ENCODE assay signal across 12 mouse cellular contexts in the genomic region with DNA sequence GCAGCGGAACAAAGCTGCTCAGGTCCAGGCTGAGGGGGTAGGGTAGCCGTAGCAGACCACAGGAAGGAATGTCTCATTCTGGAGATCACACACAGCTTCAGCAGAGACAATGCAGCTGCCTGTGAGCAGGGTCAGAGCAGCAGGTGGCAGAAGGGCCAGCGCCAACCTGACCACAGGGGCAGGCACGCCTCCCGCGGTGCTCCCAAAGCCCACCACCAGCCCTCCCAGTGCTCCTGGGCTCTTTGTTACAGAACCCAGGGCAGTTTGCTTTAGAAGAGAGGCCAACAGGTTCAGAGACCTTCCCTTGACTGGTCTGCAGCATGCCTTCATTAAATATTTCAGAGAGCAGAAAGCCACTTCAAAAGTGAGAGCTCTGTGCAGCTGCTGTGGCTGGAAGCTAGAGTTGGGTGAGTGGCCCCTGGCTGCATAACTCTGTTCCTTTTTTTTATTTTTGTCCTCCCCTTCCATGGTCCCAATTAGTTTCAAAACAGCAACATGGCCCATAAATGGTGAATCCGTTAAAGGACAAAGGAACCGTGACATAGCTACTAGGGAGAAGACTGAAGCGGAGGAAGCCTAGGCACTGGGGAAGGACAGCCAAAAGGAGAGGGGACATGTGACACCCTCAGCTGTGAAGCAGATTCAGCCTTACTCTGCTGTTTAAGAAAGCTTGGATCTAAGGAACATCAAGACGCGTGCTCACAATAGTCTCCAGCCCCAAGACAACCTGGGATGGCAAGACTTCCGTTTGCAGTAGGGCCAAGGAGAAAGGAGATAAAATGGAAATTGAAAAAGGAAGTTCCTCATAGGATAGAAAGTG.
DNase-seq lines count a peak whose midpoint lies in the region; ATAC-seq lines count a peak whose summit lies in the region.
"Had no signal": no experiment of that assay in that cellular context is flagged by ENCODE, and none has a peak within 500 bp of the region (broad histone marks: within the 10 kb centered on the region; RNA-seq: fewer than 3 reads in every experiment).

No protein-coding gene starts in this region.

- H3K4me2 ChIP-seq in hindbrain, embryonic 11.5 days (replicated peaks; ENCODE audit: low read depth, low read length): no peak overlapping the region
- H3K4me2 ChIP-seq in hindbrain, embryonic 13.5 days: no peak overlapping the region
- H3K4me2 ChIP-seq in neural tube, embryonic 15.5 days: no peak overlapping the region

- WGBS in hindbrain, embryonic 11.5 days: 39% methylated on average over 12 of the region's 12 CpGs
- WGBS in hindbrain, embryonic 13.5 days: 41% methylated on average over 12 of the region's 12 CpGs
- 42% methylated on average over 12 of the region's 12 CpGs for WGBS in neural tube, embryonic 15.5 days
- WGBS in limb, embryonic 10.5 days: 53% methylated on average over 12 of the region's 12 CpGs

- no peaks in the 10 kb centered on the region for H3K36me3 ChIP-seq in hindbrain, embryonic 11.5 days (ENCODE audit: control insufficient read depth, insufficient read depth, low read length)
- H3K36me3 ChIP-seq in hindbrain, embryonic 13.5 days: no peaks in the 10 kb centered on the region
- no peaks in the 10 kb centered on the region for H3K36me3 ChIP-seq in neural tube, embryonic 15.5 days
- H3K36me3 ChIP-seq in limb, embryonic 10.5 days: no peaks in the 10 kb centered on the region

- 0 out of 2 replicates have a peak, but pooled peaks have one; percentile 30 for ATAC-seq in hindbrain, embryonic 11.5 days (ENCODE audit: low FRiP score)
- no peak for ATAC-seq in hindbrain, embryonic 13.5 days (ENCODE audit: low FRiP score)
- no peak for ATAC-seq in neural tube, embryonic 15.5 days (ENCODE audit: low FRiP score)

- no peaks in the 10 kb centered on the region for H3K9me3 ChIP-seq in hindbrain, embryonic 11.5 days (ENCODE audit: control insufficient read depth, low read length)
- H3K9me3 ChIP-seq in hindbrain, embryonic 13.5 days: no peaks in the 10 kb centered on the region
- H3K9me3 ChIP-seq in neural tube, embryonic 15.5 days (replicated peaks): no peaks in the 10 kb centered on the region
- H3K9me3 ChIP-seq in limb, embryonic 10.5 days (replicated peaks): no peaks in the 10 kb centered on the region

- H3K4me1 ChIP-seq in hindbrain, embryonic 11.5 days (replicated peaks; ENCODE audit: control insufficient read depth, insufficient read depth, low read length): no peaks in the 10 kb centered on the region
- no peaks in the 10 kb centered on the region for H3K4me1 ChIP-seq in hindbrain, embryonic 13.5 days (replicated peaks)
- H3K4me1 ChIP-seq in neural tube, embryonic 15.5 days: peaks cover 3% of the 10 kb centered on the region; the same call in 1 of the 2 replicates
- H3K4me1 ChIP-seq in limb, embryonic 10.5 days: peaks cover 14% of the 10 kb centered on the region

- H3K9ac ChIP-seq in hindbrain, embryonic 11.5 days (ENCODE audit: low read depth, low read length): no peak overlapping the region
- no peak overlapping the region for H3K9ac ChIP-seq in hindbrain, embryonic 13.5 days
- no peak overlapping the region for H3K9ac ChIP-seq in neural tube, embryonic 15.5 days (replicated peaks)

- no peaks in the 10 kb centered on the region for H3K27me3 ChIP-seq in hindbrain, embryonic 11.5 days (ENCODE audit: control insufficient read depth, insufficient read depth, low read length)
- H3K27me3 ChIP-seq in hindbrain, embryonic 13.5 days: peaks cover 4% of the 10 kb centered on the region; the same call in 1 of the 2 replicates
- no peaks in the 10 kb centered on the region for H3K27me3 ChIP-seq in neural tube, embryonic 15.5 days (replicated peaks)
- H3K27me3 ChIP-seq in limb, embryonic 10.5 days (ENCODE audit: low read depth, poor library complexity, severe bottlenecking): 0 out of 2 replicates have a peak, but pooled peaks cover 5% of the 10 kb centered on the region

- H3K4me3 ChIP-seq in hindbrain, embryonic 11.5 days (ENCODE audit: low read depth, low read length): no peak overlapping the region
- H3K4me3 ChIP-seq in hindbrain, embryonic 13.5 days: no peak overlapping the region
- no peak overlapping the region for H3K4me3 ChIP-seq in neural tube, embryonic 15.5 days (replicated peaks)
- H3K4me3 ChIP-seq in limb, embryonic 10.5 days: no peak overlapping the region
- H3K4me3 ChIP-seq: left cerebral cortex, adult 2 months had no signal

- no peak overlapping the region for H3K27ac ChIP-seq in hindbrain, embryonic 11.5 days (ENCODE audit: low read depth, low read length)
- no peak overlapping the region for H3K27ac ChIP-seq in hindbrain, embryonic 13.5 days
- H3K27ac ChIP-seq in neural tube, embryonic 15.5 days (replicated peaks): no peak overlapping the region
- H3K27ac ChIP-seq in limb, embryonic 10.5 days: peak overlapping the region; percentile 66
- H3K27ac ChIP-seq: left cerebral cortex, adult 2 months had no signal

- peak; percentile 7 for DNase-seq in hindbrain, embryonic 11.5 days (ENCODE audit: low spot score)
- DNase-seq in neural tube, embryonic 10.5 days (ENCODE audit: extremely low spot score, low spot score): peak; percentile 17
- no peak for DNase-seq in limb, embryonic 10.5 days (ENCODE audit: low spot score)
- DNase-seq in spleen, adult 12 weeks (ENCODE audit: low spot score): no peak
- no peak for DNase-seq in gastrocnemius, postnatal 10 days
- DNase-seq in right cerebral cortex, postnatal 36 days (ENCODE audit: low spot score in 2 of 2): no peak
- DNase-seq: cerebellum, adult 9-10 months; kidney, postnatal 14 days; thymus, postnatal 36 days had no signal

Comparison
In these comparisons a context has a peak if more than half of its experiments do, and no peak if none do; other contexts are left out.
1. DNase-seq: peak in hindbrain, embryonic 11.5 days (single experiment) and neural tube, embryonic 10.5 days (single experiment); none in limb, embryonic 10.5 days (single experiment), spleen, adult 12 weeks (single experiment), gastrocnemius, postnatal 10 days (single experiment) and right cerebral cortex, postnatal 36 days (0 of 2).